Mouse (Mus musculus) kidney, adult 8-10 months (tissue): ENCODE measurements at regions not wholly inside any gene's neighbourhood (a gene's known extent, or its start where the extent isn't known, plus 50 kb on each side); places are given as distances from the start of the nearest gene placed in this dataset.
A peak's percentile ranks its signal among the peaks of the same experiment; 100 is the strongest.

ENCODE experiments used
- DNase-seq, 2 experiments: peaks; one replicate each; pipeline ENCODE4 v3.0.0; 2022

- DNase-seq: no peak
These were observed 280.0 kb upstream of the Prickle1 start for GRCm38 (mm10) chr15:93875685-93876084.

- no peak for DNase-seq
These were observed 278.5 kb upstream of the Prickle1 start for GRCm38 (mm10) chr15:93874206-93874605.

- DNase-seq: no peak
These were observed 261.7 kb upstream of the Prickle1 start for GRCm38 (mm10) chr15:93857336-93857901.

GRCm38 (mm10) chr15:93853221-93853620 is 257.5 kb upstream of the Prickle1 start:
- DNase-seq: no peak

- no peak for DNase-seq
These were observed 256.4 kb upstream of the Prickle1 start for GRCm38 (mm10) chr15:93852126-93852525.

- DNase-seq: no peak
These were observed 254.7 kb upstream of the Prickle1 start for GRCm38 (mm10) chr15:93850388-93850787.

- no peak for DNase-seq
These were observed 253.1 kb upstream of the Prickle1 start for GRCm38 (mm10) chr15:93848830-93849229.

- DNase-seq: no peak
These were observed 251.1 kb upstream of the Prickle1 start for GRCm38 (mm10) chr15:93846797-93847196.

GRCm38 (mm10) chr15:93845801-93846200 is 250.1 kb upstream of the Prickle1 start:
- DNase-seq: no peak

- no peak for DNase-seq
These were observed 237.3 kb upstream of the Prickle1 start for GRCm38 (mm10) chr15:93832956-93833355.

GRCm38 (mm10) chr15:93832431-93832936 is 236.8 kb upstream of the Prickle1 start:
- DNase-seq: no peak

- DNase-seq: no peak
These were observed 235.5 kb upstream of the Prickle1 start for GRCm38 (mm10) chr15:93831148-93831547.

GRCm38 (mm10) chr15:93824729-93825694 is 229.3 kb upstream of the Prickle1 start:
- DNase-seq: peak; percentile 8 to 24

- peak; percentile 22 to 23 for DNase-seq
These were observed 225.5 kb upstream of the Prickle1 start for GRCm38 (mm10) chr15:93821236-93821635.

GRCm38 (mm10) chr15:93812011-93812410 is 216.3 kb upstream of the Prickle1 start:
- DNase-seq: no peak

GRCm38 (mm10) chr15:93807993-93808392 is 212.3 kb upstream of the Prickle1 start:
- DNase-seq: no peak

- DNase-seq: no peak
These were observed 211.8 kb upstream of the Prickle1 start for GRCm38 (mm10) chr15:93807505-93807904.

- no peak for DNase-seq
These were observed 209.0 kb upstream of the Prickle1 start for GRCm38 (mm10) chr15:93804703-93805102.

GRCm38 (mm10) chr15:93790531-93790930 is 194.8 kb upstream of the Prickle1 start:
- no peak for DNase-seq

GRCm38 (mm10) chr15:93789762-93790161 is 194.1 kb upstream of the Prickle1 start:
- DNase-seq: no peak

GRCm38 (mm10) chr15:93787361-93787760 is 191.7 kb upstream of the Prickle1 start:
- DNase-seq: no peak

- DNase-seq: no peak
These were observed 190.2 kb upstream of the Prickle1 start for GRCm38 (mm10) chr15:93785846-93786412.

- DNase-seq: no peak
These were observed 188.0 kb upstream of the Prickle1 start for GRCm38 (mm10) chr15:93783736-93784135.
